Mouse (Mus musculus) forebrain, postnatal 0 days (tissue): ENCODE measurements around the gene Scarf2. TPM values are rescaled to one million over a fixed set of nuclear protein-coding genes. Genes with fewer than 3 reads are reported as not detected.

Experiments
- ATAC-seq: fragments of 200-750 bp; cut with Nextera tagmentation; 2 replicates; pipeline ENCODE4 v1.8.0; 2017; ENCODE audit warnings: mild to moderate bottlenecking, moderate library complexity
- DNase-seq: peaks from one replicate; pipeline ENCODE4 v3.0.0-alpha.2; 2015
- H3K27ac ChIP-seq: fragments of 300-500 bp; sonication (generic); 2 replicates; pipeline ENCODE4 v1.5.1; 2014; ENCODE audit warnings: low read depth, mild to moderate bottlenecking, antibody characterized with exemption, low read length, moderate library complexity, mixed read lengths
- H3K27me3 ChIP-seq: fragments of 300-500 bp; sonication (generic); 2 replicates; pipeline ENCODE4 v1.6.1; 2014; ENCODE audit warnings: mild to moderate bottlenecking, low read length, mixed read lengths; ENCODE audit not compliant: insufficient read depth
- H3K36me3 ChIP-seq: fragments of 300-500 bp; sonication (generic); 2 replicates; pipeline ENCODE4 v1.6.1; 2014; ENCODE audit warnings: mild to moderate bottlenecking, moderate library complexity; ENCODE audit not compliant: insufficient read depth
- H3K4me1 ChIP-seq: fragments of 300-500 bp; sonication (generic); 2 replicates; pipeline ENCODE4 v1.6.1; 2014; ENCODE audit warnings: antibody characterized with exemption; ENCODE audit not compliant: insufficient read depth
- H3K4me2 ChIP-seq: fragments of 300-500 bp; sonication (generic); 2 replicates; pipeline ENCODE4 v1.6.1; 2014; ENCODE audit warnings: low read depth, mild to moderate bottlenecking, moderate library complexity
- H3K4me3 ChIP-seq: fragments of 300-500 bp; sonication (generic); 2 replicates; pipeline ENCODE4 v1.5.1; 2014; ENCODE audit warnings: low read depth, low read length, mixed read lengths
- H3K9ac ChIP-seq: fragments of 300-500 bp; sonication (generic); 2 replicates; pipeline ENCODE4 v1.6.1; 2014; ENCODE audit warnings: mild to moderate bottlenecking
- H3K9me3 ChIP-seq: fragments of 300-500 bp; sonication (generic); 2 replicates; pipeline ENCODE4 v1.6.1; 2016; ENCODE audit warnings: low read length
- CTCF ChIP-seq: sonication (generic); IDR thresholded peaks from 2 replicates; pipeline ENCODE4 v1.5.1; 2016; ENCODE audit warnings: antibody characterized with exemption, control low read depth, low read depth
- WGBS: fragments of 180-500 bp; shearing (Covaris S2); extraction: QIAGEN DNeasy Blood & Tissue Kit; methylation state at CpG from one replicate; pipeline ENCODE4 v1.1.7; 2014; 5-methylcytosine and 5-hydroxymethylcytosine counted together
- polyA plus RNA-seq: library from polyadenylated mRNA; unstranded; fragments of >200 nt; fragmentation: Nextera tagmentation; extraction: Ambion mirVana; gene quantifications from 2 replicates; pipeline ENCODE4 v1.2.1, GENCODE M21; 2015
- total RNA-seq: library from RNA; depleted of rRNA; stranded (reverse); fragments of >200 nt; gene quantifications from 2 replicates; pipeline ENCODE4 v1.2.3, GENCODE M21; 2014

The Scarf2 gene
- total and polyA plus RNA-seq, 2 experiments from 2014 or later, result 2.1 to 10.6 TPM

GRCm38 (mm10) chr16:17779692-17780091 is 17.4 kb upstream of the Scarf2 start:
- Histone ChIP-seq H3K4me1 (no peaks in the 10 kb centered on the region), H3K36me3 (peaks cover 63% of the 10 kb centered on the region), H3K27me3 (no peaks in the 10 kb centered on the region), H3K27ac (no peak overlapping the region), H3K4me3 (no peak overlapping the region), H3K9me3 (no peaks in the 10 kb centered on the region), H3K4me2 (no peak overlapping the region), H3K9ac (no peak overlapping the region)
- DNase-seq (no peak), ATAC-seq (no peak)
- WGBS, result 94% methylated on average over 1 of the region's 1 CpGs
- TF ChIP-seq CTCF, result no peak

- 0 out of 2 replicates have a peak, but pooled peaks have one; percentile 42 for ATAC-seq
These were observed 11.7 kb upstream of the Scarf2 start for GRCm38 (mm10) chr16:17785337-17785736.

DNA sequence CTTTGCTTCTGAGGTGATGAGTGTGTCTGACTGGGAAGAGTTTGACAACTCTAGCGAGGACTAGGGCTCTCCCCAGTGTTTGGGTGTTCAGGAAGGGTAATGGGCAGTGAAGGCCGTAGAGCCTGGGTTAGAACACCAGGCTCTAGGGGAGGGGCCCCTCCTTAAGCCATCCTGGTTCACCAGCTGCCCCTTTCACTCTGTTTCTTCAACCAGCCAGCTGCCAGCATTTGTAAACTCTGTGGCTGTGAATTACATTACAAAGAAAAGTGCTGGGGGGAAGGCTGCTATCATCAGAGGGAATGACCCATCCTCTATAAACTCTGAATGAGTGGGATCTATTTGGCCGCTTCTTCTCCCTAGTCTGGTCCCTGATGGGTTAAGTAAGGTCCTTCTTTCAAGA is 4.4 kb upstream of the Scarf2 start:
- Histone ChIP-seq H3K9me3 (no peaks in the 10 kb centered on the region), H3K4me2 (no peak overlapping the region), H3K36me3 (peaks cover 51% of the 10 kb centered on the region), H3K4me3 (no peak overlapping the region), H3K27me3 (peaks cover 13% of the 10 kb centered on the region), H3K9ac (no peak overlapping the region), H3K27ac (no peak overlapping the region), H3K4me1 (0 out of 2 replicates have a peak, but pooled peaks cover 3% of the 10 kb centered on the region)
- TF ChIP-seq CTCF, result no peak
- WGBS, result 77% methylated on average over 3 of the region's 3 CpGs
- DNase-seq (no peak), ATAC-seq (no peak)

More at GRCm38 (mm10) chr16:17785337-17785736, 11.7 kb upstream of the Scarf2 start:
- Histone ChIP-seq H3K9ac (no peak overlapping the region), H3K9me3 (no peaks in the 10 kb centered on the region), H3K27me3 (no peaks in the 10 kb centered on the region), H3K4me1 (no peaks in the 10 kb centered on the region), H3K36me3 (peaks cover 79% of the 10 kb centered on the region), H3K27ac (no peak overlapping the region), H3K4me2 (no peak overlapping the region), H3K4me3 (no peak overlapping the region)
- WGBS, result 52% methylated on average over 3 of the region's 3 CpGs
- peak; percentile 55 for TF ChIP-seq CTCF
- no peak for DNase-seq

DNA sequence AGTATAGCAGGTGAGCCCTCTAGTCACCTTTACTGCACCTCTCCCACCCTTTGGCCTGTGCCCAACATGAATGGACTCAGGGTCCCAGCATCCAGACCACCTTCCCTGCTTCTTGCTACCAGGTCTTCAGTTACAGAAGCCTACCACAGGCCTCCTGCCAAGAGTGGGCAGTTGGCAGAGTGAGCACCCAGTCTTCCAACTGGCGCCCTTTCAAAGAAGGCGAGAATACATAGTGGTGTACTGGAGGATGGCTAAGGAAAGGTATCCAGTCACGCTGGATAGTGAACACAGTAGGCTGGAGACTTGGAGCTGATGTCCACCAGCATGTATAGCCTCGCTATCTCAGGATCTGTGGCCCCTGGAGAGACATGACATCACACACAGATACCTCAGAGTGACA is 3.0 kb upstream of the Scarf2 start:
- 0 out of 2 replicates have a peak, but pooled peaks cover 3% of the 10 kb centered on the region for H3K4me1 ChIP-seq
- WGBS, result 79% methylated on average over 4 of the region's 4 CpGs
- H3K9me3 ChIP-seq, result no peaks in the 10 kb centered on the region
- no peak overlapping the region for H3K9ac ChIP-seq
- no peak overlapping the region for H3K4me3 ChIP-seq
- TF ChIP-seq CTCF, result no peak
- DNase-seq (no peak), ATAC-seq (no peak)
- peaks cover 19% of the 10 kb centered on the region for H3K27me3 ChIP-seq
- H3K4me2 ChIP-seq, result no peak overlapping the region
- H3K36me3 ChIP-seq, result peaks cover 40% of the 10 kb centered on the region
- H3K27ac ChIP-seq, result no peak overlapping the region

GRCm38 (mm10) chr16:17795643-17796042 is 1.4 kb upstream of the Scarf2 start:
- Histone ChIP-seq H3K36me3 (peaks cover 27% of the 10 kb centered on the region), H3K27ac (no peak overlapping the region), H3K9ac (no peak overlapping the region), H3K4me3 (no peak overlapping the region), H3K9me3 (no peaks in the 10 kb centered on the region), H3K4me1 (0 out of 2 replicates have a peak, but pooled peaks cover 3% of the 10 kb centered on the region), H3K27me3 (peaks cover 29% of the 10 kb centered on the region), H3K4me2 (no peak overlapping the region)
- no peak for TF ChIP-seq CTCF
- no peak for ATAC-seq
- no peak for DNase-seq
- 68% methylated on average over 5 of the region's 5 CpGs for WGBS

DNA sequence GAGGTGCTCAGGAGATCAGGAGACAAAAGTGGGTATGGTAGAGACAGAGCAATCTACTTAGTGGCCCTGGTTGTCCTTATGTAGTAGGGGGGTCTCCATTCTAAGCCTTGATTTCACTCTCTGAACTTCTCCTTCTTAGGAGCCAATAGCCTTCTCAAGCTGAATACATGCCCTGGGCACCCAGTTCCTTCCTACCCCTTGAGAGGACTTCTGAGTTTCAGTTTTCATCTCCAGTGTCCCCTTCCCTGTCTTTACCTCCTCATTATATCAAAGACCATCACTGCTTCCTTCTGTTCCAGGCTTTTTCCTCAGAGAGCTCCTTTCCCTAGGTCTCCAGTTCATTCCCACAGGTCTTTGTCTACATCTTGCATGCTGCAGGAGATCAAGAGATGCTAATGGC is 563 bp upstream of the Scarf2 start:
- no peak for ATAC-seq
- DNase-seq, result no peak
- H3K36me3 ChIP-seq, result peaks cover 18% of the 10 kb centered on the region
- peak overlapping the region; percentile 47; the same call in 1 of the 2 replicates for H3K9ac ChIP-seq
- H3K27ac ChIP-seq, result no peak overlapping the region
- H3K4me1 ChIP-seq, result 0 out of 2 replicates have a peak, but pooled peaks cover 3% of the 10 kb centered on the region
- no peaks in the 10 kb centered on the region for H3K9me3 ChIP-seq
- H3K4me2 ChIP-seq, result peak overlapping the region; percentile 90
- no peak for TF ChIP-seq CTCF
- H3K27me3 ChIP-seq, result peaks cover 37% of the 10 kb centered on the region
- H3K4me3 ChIP-seq, result peak overlapping the region; percentile 41

- Histone ChIP-seq H3K27me3 (peaks cover 50% of the 10 kb centered on the region), H3K9me3 (no peaks in the 10 kb centered on the region), H3K36me3 (peaks cover 5% of the 10 kb centered on the region; the same call in 1 of the 2 replicates), H3K9ac (0 out of 2 replicates have a peak overlapping the region, but pooled peaks have one; percentile 47), H3K27ac (no peak overlapping the region), H3K4me1 (peaks cover 7% of the 10 kb centered on the region; the same call in 1 of the 2 replicates), H3K4me2 (peak overlapping the region; percentile 90), H3K4me3 (peak overlapping the region; percentile 41)
- DNase-seq (peak; percentile 29), ATAC-seq (no peak)
- TF ChIP-seq CTCF, result no peak
- 6% methylated on average over 29 of the region's 29 CpGs for WGBS
These were observed 780 bp downstream of the Scarf2 start for GRCm38 (mm10) chr16:17797812-17798311.
